Mouse (Mus musculus) left cerebral cortex, adult 8-10 months (tissue): ENCODE data around the gene Srprb. TPM values are rescaled to one million over a fixed set of nuclear protein-coding genes. Genes with fewer than 3 reads are reported as not detected.
"Not testable (repeated sequence)": the region's sequence is repeated elsewhere in the genome, so short reads cannot be mapped to it uniquely, and the experiment has no call there.

ENCODE experiments used
- DNase-seq, 2 experiments: peaks; one replicate each; pipeline ENCODE4 v3.0.0; 2022; ENCODE audit warnings: low spot score in 2 of 2
- total RNA-seq, 4 experiments: library from RNA; stranded (reverse); gene quantifications; 2 replicates each; pipeline ENCODE4 v1.2.4; 2022

Srprb gene
- total RNA-seq, 4 experiments from 2014 or later, result 17.5 to 18.8 (median 17.9) TPM

DNA sequence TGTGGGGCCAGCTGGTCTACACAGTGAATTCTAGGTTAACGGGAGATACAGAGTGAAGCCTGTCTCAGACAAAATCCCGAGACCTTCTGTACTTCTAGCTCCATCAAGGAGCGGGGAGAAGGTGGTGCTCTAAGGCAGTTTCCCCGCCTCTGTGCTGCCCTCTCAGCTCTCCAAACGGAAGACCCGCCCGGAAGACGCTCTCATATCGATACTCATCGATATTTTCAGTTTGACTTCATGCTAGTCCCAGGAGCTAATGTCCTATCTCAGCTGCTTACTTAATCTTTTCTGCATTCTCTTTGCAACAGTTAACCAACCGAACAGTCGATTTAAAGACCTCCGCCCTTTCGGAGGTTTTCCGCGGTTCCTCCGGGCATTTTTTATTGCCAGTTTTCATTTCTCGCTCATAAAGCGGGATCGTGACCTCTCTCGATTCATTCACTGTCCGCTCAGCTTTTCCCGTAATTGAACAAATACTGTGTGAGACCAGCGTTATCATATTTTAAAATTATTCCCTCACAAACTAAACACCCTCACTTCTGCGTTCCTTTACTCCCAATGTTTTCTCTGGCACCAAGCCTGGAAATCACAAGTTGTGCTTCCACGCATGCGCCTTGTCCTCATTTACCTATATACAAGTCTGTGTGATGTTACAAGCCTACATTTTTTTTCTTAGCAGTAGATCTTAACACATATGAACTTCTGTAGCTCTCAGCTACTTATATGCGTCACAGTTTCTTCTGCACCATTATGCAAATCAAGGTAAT is 10.9 kb upstream of the Srprb start:
- DNase-seq, result no peak

GRCm38 (mm10) chr9:103208802-103209423 is 7.0 kb upstream of the Srprb start:
- DNase-seq, result no peak

- peak in 1 of 2 experiments; percentile 39 for DNase-seq
Measured at GRCm38 (mm10) chr9:103207846-103208245, 5.9 kb upstream of the Srprb start.

DNA sequence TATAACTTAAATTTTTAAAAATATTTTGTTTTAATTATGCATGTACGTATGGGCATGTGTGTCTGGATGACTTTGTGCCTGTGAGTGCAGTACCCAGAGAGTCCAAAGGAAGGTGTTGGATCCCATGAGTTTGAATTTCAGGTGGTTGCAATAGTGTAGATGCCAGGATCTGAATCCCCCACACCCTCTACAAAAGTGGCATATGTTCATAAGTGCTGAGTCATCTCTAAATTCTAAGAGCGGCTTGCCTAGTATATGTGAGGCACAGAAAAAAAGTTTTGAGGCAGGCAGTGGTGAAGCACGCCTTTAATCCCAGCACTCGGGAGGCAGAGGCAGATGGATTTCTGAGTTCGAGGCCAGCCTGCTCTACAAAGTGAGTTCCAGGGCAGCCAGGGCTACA is 3.8 kb upstream of the Srprb start:
- DNase-seq, result no peak

- DNase-seq, result no peak
Measured at GRCm38 (mm10) chr9:103188416-103188815, 13.5 kb downstream of the Srprb start.

DNA sequence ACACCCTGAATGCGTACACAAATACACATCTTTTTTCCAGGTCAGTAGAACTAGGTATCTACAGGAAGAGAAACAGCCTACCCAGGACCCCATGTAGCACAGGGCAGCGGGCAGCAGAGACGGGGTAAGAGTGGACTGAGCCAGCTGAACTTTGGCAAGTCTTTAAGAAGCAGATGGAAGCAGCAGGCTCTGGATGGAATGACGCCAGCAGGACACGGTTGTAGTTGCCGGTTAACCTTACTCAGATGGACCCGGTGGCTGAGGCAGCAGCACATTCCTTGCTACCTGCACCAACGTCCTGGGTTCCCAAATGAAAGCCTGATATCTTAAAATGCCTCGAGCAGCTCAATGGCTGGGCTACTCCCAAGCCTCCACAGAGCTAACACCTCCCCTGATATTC is 15.2 kb downstream of the Srprb start:
- DNase-seq, result no peak

DNA sequence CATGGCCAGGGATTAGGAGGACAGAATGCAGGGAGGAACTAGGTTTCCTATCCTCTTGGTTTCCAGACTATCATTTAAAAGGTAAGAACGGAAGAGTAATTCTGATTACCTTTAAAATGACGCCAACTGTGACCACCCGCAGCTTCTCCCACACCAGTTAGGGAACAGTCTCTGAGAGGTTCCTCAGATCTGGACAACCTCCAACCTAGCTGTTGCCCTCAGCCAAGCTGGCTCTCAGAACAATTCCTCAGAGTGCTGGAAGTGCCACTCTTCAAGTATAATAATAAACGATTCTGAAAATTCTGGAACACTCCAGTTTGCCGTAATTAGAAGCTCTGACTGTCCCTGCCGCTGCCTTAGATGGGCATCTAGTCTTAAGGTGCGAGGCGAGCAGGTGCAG is 16.0 kb downstream of the Srprb start:
- no peak for DNase-seq

DNA sequence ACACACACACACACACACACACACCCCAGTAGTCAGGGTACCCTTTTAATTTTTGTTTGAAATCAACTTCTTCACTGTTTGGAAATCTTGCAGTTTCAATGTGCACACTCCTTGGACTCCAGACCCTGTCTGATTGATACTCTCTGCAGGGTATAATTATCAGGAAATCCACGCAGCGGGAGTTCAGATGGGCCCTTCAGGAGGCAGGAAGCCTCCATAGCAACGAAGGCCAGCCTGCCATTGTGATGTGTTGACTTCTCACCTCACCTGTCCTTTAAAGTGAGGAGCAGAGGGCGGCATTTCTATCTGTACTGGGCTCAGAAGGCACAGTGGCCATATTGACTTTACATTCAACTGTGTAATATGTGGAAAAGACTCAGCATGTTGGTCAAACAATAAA is 17.1 kb downstream of the Srprb start:
- DNase-seq, result no peak

GRCm38 (mm10) chr9:103181886-103182285 is 20.1 kb downstream of the Srprb start:
- DNase-seq, result no peak

GRCm38 (mm10) chr9:103180807-103181565 is 21.0 kb downstream of the Srprb start:
- peak in 1 of 2 experiments; percentile 38 for DNase-seq

DNA sequence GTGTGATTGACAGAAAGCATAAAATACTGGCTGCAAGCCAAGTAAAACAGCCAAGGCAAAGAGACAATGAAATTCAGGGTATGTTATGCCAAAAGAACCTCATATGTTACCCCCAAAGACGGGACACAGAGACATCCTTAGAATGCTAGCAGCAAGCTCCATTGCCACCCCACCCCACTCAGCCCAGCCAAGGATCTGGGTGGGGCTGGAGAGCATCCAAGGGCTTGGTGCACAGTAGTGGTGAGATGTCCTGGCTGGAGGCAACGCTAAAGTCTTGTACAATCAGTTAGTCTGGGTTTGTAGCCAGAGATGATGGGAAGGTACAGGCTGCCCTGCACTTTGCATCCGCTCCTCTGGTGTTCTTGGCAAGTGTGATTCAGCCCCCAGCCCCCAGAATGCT is 21.6 kb downstream of the Srprb start:
- DNase-seq, result no peak

DNA sequence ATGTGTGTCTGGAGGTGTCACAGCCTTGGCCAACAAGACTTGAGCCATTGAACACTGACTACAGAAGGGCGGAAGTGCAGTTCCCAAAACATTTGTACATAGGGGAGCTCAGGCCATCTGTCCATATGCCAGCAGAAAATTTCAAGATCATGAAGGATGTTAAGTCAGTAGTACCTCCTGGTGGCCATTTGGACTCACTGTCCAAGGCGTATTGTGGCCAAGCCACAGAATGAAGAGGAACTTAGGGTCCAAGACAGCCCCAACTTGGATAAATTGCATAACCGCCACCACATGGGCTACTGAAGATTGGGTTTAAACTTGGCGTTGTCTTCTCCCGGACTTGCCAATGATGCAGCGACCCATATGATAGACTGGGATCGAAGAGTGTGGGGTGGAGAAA is 26.2 kb downstream of the Srprb start:
- DNase-seq, result no peak

DNA sequence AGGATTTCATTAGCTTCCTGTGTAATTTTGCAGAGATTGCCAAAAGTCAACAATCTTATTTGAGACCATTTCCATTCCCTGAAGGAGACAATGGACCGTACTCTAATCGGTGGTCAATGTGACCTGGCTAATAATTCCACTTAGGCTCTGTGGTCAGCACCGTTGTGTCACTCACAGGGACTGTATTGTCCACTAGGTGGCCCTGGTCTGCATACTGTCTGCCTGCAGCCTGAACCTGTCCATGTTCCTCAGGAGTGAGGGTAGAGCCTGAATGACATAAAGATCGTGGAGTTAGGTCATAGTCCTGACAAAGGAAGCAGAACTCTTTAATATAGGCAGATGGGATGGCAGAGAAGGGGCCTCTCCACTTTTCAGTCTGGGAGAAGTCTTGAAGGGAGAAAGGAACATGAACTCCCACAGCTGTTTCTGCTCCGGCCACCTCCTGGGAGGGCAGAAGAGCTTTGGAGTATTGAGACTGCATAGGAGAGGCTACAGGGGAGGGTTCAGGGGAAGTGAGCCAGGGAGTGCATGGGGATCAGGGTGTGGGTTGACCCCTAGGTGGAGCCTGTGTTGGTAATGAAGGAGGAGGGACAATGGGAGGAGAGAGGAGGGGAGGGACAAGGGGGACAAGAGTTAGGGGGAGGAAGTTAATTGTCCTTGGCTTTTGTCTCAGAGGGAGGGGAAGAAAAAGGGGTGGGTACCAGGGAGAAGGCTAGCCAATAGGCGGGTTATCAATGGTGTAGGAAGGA is 27.0 kb downstream of the Srprb start:
- no peak for DNase-seq

DNA sequence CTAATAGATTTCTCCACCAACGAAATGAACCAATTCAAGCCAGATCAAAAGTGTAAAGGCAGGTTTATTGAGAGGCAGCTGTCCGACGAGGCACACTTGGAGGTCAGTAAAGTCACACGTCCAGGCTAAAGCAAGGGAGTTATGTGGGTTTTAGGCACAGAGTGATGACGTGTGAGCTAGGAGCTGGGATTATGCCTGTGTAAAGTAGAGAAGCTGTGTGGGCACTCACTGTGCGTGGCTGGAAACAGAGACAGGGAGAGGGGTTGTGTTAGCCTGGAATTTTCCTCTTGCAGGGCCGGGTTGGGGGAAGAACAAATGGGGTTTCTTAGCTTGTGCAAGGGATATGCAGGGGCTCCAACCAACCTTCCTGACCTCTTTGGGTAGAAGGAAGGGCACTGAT is 33.2 kb downstream of the Srprb start:
- DNase-seq, result no peak

GRCm38 (mm10) chr9:103168046-103168445 is 33.9 kb downstream of the Srprb start:
- DNase-seq, result no peak

- DNase-seq, result no peak
Measured at GRCm38 (mm10) chr9:103163806-103164205, 38.1 kb downstream of the Srprb start.

DNA sequence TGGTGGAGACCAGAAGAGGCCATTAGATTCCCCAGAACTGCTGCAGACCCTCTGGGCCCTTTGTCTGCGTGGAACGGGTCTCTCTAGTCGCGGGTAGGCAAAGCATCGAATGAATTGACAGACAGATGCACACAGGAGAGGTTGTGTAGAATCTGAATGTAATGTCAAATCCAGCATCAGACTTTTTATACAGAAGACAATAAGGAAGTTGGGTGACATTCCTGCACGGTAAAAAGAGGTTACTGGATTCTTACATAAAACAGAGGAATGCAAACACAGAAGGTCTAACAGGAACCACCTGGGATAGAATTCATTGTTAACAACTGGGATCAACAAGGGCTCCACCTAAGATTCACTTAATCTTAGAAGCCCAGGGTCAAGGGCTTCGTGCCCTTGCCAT is 46.8 kb downstream of the Srprb start:
- DNase-seq, result not testable (repeated sequence)

- no peak for DNase-seq
Measured at GRCm38 (mm10) chr9:103154568-103154967, 47.4 kb downstream of the Srprb start.

DNA sequence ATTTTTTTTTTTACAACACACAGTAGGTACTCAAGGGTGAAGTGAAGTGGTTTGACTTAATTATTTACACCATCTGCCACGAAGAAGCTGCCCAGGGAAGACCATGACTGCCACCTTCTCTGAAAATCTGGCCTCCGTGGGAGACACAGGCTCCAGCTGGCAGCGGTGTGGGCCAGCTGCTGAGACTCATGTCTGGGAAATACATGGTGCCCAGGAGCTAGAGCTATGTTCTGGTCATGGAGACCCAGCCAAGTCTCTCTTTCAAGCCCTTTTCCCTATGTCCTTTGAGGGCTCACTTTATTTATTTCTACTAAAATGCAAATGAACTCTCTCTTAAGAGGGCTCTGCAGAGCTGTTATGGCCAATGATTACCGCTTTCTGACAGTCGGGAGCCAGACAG is 48.7 kb downstream of the Srprb start:
- DNase-seq, result no peak

- no peak for DNase-seq
Measured at GRCm38 (mm10) chr9:103149074-103149799, 52.7 kb downstream of the Srprb start.

- DNase-seq, result no peak
Measured at GRCm38 (mm10) chr9:103147103-103147502, 54.8 kb downstream of the Srprb start.
